21 mouse cellular contexts compared by ENCODE assay signal in genomic region chr11:35935645-35936044, GRCm38 (mm10). TPM values are rescaled to one million over a fixed set of nuclear protein-coding genes. Genes with fewer than 3 reads are reported as not detected.
DNase-seq lines count a peak whose midpoint lies in the region; ATAC-seq and TF ChIP-seq lines count a peak whose summit lies in the region.
"Had no signal": no experiment of that assay in that cellular context is flagged by ENCODE, and none has a peak within 500 bp of the region (broad histone marks: within the 10 kb centered on the region; RNA-seq: fewer than 3 reads in every experiment).

No protein-coding gene starts in this region.

- in situ Hi-C loops in Patski (cut with MboI; ENCODE audit: low pct_unique_long_range_greater_than_20kb), result loop anchor here (5.0 kb wide), 1 partner anchor 42 kb away; no protein-coding TSS in a partner anchor

- ATAC-seq in hindbrain, embryonic 11.5 days (ENCODE audit: low FRiP score), result no peak
- ATAC-seq in lung, embryonic 15.5 days (ENCODE audit: borderline replicate concordance, extremely low read depth, low FRiP score, low TSS enrichment), result no peak
- ATAC-seq in Patski, result peak; percentile 58
- no peak for ATAC-seq in kidney, postnatal 0 days (replicated peaks; ENCODE audit: low FRiP score, low read depth)

- no peaks in the 10 kb centered on the region for H3K27me3 ChIP-seq in hindbrain, embryonic 10.5 days (ENCODE audit: insufficient read depth, poor library complexity, severe bottlenecking)
- no peaks in the 10 kb centered on the region for H3K27me3 ChIP-seq in hindbrain, embryonic 11.5 days (ENCODE audit: control insufficient read depth, insufficient read depth, low read length)
- H3K27me3 ChIP-seq in lung, embryonic 15.5 days, result no peaks in the 10 kb centered on the region
- no peaks in the 10 kb centered on the region for H3K27me3 ChIP-seq in Patski
- H3K27me3 ChIP-seq in kidney, postnatal 0 days (ENCODE audit: insufficient read depth, low read length), result no peaks in the 10 kb centered on the region
- H3K27me3 ChIP-seq: heart, embryonic 13.5 days; hindbrain, embryonic 13.5 days; limb, embryonic 15.5 days; liver, embryonic 15.5 days had no signal

- H3K4me3 ChIP-seq in hindbrain, embryonic 10.5 days, result no peak overlapping the region
- no peak overlapping the region for H3K4me3 ChIP-seq in hindbrain, embryonic 11.5 days (ENCODE audit: low read depth, low read length)
- no peak overlapping the region for H3K4me3 ChIP-seq in lung, embryonic 15.5 days
- no peak overlapping the region for H3K4me3 ChIP-seq in kidney, postnatal 0 days (replicated peaks; ENCODE audit: low read depth, low read length)
- H3K4me3 ChIP-seq: embryonic facial prominence, embryonic 10.5 days; heart, adult 2 months; heart, embryonic 13.5 days; hindbrain, embryonic 13.5 days; limb, embryonic 15.5 days; liver, embryonic 15.5 days had no signal

- CTCF ChIA-PET in Patski (lab: Charles Lee), result interaction anchor here (0.7 to 2.2 kb wide), 5 partner anchors 13 to 40 kb away, joined by 3 to 9 read pairs (median 6); no protein-coding TSS in a partner anchor

- no peak for DNase-seq in hindbrain, embryonic 10.5 days (ENCODE audit: low spot score)
- no peak for DNase-seq in hindbrain, embryonic 11.5 days (ENCODE audit: low spot score)
- DNase-seq in lung, adult 18-20 months, result no peak
- no peak for DNase-seq in Patski (ENCODE audit: low read depth, low spot score)
- no peak for DNase-seq in kidney, postnatal 0 days (ENCODE audit: low spot score)
- DNase-seq in cerebellum, postnatal 4 days (ENCODE audit: low spot score in 2 of 2), result no peak
- DNase-seq in urinary bladder, postnatal 10 days (ENCODE audit: low spot score), result no peak
- DNase-seq: adrenal gland, postnatal 36 days; cerebellum, adult 9-10 months; gastrocnemius, postnatal 25 days; heart, adult 2 months; heart, postnatal 14 days; left cerebral cortex, postnatal 4 days; lung, postnatal 4 days; thymus, adult 18-20 months had no signal

- 61% methylated on average over 3 of the region's 3 CpGs for WGBS in hindbrain, embryonic 10.5 days
- WGBS in hindbrain, embryonic 11.5 days, result 53% methylated on average over 3 of the region's 3 CpGs
- WGBS in lung, embryonic 15.5 days, result 43% methylated on average over 3 of the region's 3 CpGs
- WGBS in kidney, postnatal 0 days, result 29% methylated on average over 3 of the region's 3 CpGs

- H3K4me2 ChIP-seq in hindbrain, embryonic 11.5 days (replicated peaks; ENCODE audit: low read depth, low read length), result no peak overlapping the region
- H3K4me2 ChIP-seq in lung, embryonic 15.5 days, result no peak overlapping the region
- H3K4me2 ChIP-seq in kidney, postnatal 0 days (ENCODE audit: low read length), result no peak overlapping the region
- H3K4me2 ChIP-seq: heart, embryonic 13.5 days; hindbrain, embryonic 13.5 days; limb, embryonic 15.5 days; liver, embryonic 15.5 days had no signal

- H3K36me3 ChIP-seq in hindbrain, embryonic 10.5 days, result no peaks in the 10 kb centered on the region
- no peaks in the 10 kb centered on the region for H3K36me3 ChIP-seq in hindbrain, embryonic 11.5 days (ENCODE audit: control insufficient read depth, insufficient read depth, low read length)
- no peaks in the 10 kb centered on the region for H3K36me3 ChIP-seq in lung, embryonic 15.5 days
- H3K36me3 ChIP-seq in kidney, postnatal 0 days (ENCODE audit: insufficient read depth, low read length), result no peaks in the 10 kb centered on the region
- H3K36me3 ChIP-seq: embryonic facial prominence, embryonic 10.5 days; heart, embryonic 13.5 days; hindbrain, embryonic 13.5 days; limb, embryonic 15.5 days; liver, embryonic 15.5 days had no signal

- no peaks in the 10 kb centered on the region for H3K9me3 ChIP-seq in hindbrain, embryonic 10.5 days
- no peaks in the 10 kb centered on the region for H3K9me3 ChIP-seq in hindbrain, embryonic 11.5 days (ENCODE audit: control insufficient read depth, low read length)
- H3K9me3 ChIP-seq in lung, embryonic 15.5 days, result no peaks in the 10 kb centered on the region
- no peaks in the 10 kb centered on the region for H3K9me3 ChIP-seq in kidney, postnatal 0 days (replicated peaks; ENCODE audit: low read length)
- H3K9me3 ChIP-seq: embryonic facial prominence, embryonic 10.5 days; heart, embryonic 13.5 days; hindbrain, embryonic 13.5 days; limb, embryonic 15.5 days; liver, embryonic 15.5 days had no signal

- POLR2A ChIA-PET in Patski (lab: Charles Lee), result interaction anchor here (0.5 to 4.2 kb wide), 10 partner anchors 12 to 166 kb away, joined by 3 to 38 read pairs (median 4); no protein-coding TSS in a partner anchor

- H3K27ac ChIP-seq in hindbrain, embryonic 10.5 days, result peak overlapping the region; percentile 42
- no peak overlapping the region for H3K27ac ChIP-seq in hindbrain, embryonic 11.5 days (ENCODE audit: low read depth, low read length)
- H3K27ac ChIP-seq in lung, embryonic 15.5 days, result peak overlapping the region; percentile 7; the same call in 1 of the 2 replicates
- H3K27ac ChIP-seq in kidney, postnatal 0 days, result peak overlapping the region; percentile 77
- H3K27ac ChIP-seq: embryonic facial prominence, embryonic 10.5 days; heart, adult 2 months; heart, embryonic 13.5 days; hindbrain, embryonic 13.5 days; limb, embryonic 15.5 days; liver, embryonic 15.5 days had no signal

- peaks cover 74% of the 10 kb centered on the region for H3K4me1 ChIP-seq in hindbrain, embryonic 10.5 days (replicated peaks)
- peaks cover 6% of the 10 kb centered on the region for H3K4me1 ChIP-seq in hindbrain, embryonic 11.5 days (replicated peaks; ENCODE audit: control insufficient read depth, insufficient read depth, low read length)
- H3K4me1 ChIP-seq in lung, embryonic 15.5 days, result peaks cover 53% of the 10 kb centered on the region
- peaks cover 37% of the 10 kb centered on the region for H3K4me1 ChIP-seq in kidney, postnatal 0 days (replicated peaks; ENCODE audit: insufficient read depth, low read length)
- H3K4me1 ChIP-seq: liver, embryonic 15.5 days had no signal

- TF ChIP-seq CTCF in Patski (IDR thresholded peaks at IDR 0.05), result no peak
- TF ChIP-seq CTCF in kidney, postnatal 0 days (IDR thresholded peaks at IDR 0.05; ENCODE audit: low read depth), result no peak

- H3K9ac ChIP-seq in hindbrain, embryonic 11.5 days (ENCODE audit: low read depth, low read length), result no peak overlapping the region
- H3K9ac ChIP-seq in lung, embryonic 15.5 days, result no peak overlapping the region
- H3K9ac ChIP-seq in kidney, postnatal 0 days (ENCODE audit: low read depth, low read length), result no peak overlapping the region
- H3K9ac ChIP-seq: heart, embryonic 13.5 days; hindbrain, embryonic 13.5 days; limb, embryonic 15.5 days; liver, embryonic 15.5 days had no signal

RNA-seq across cellular contexts. Expression of gene Wwc1, which starts 44.7 kb away (rescaled TPM):
- 3.9 and 4.9 TPM in 2 replicates for polyA plus RNA-seq in hindbrain, embryonic 10.5 days (2016; fragmentation: Nextera tagmentation; extraction: Ambion mirVana)
- 7.0 and 8.5 TPM in 2 replicates for polyA plus RNA-seq in hindbrain, embryonic 11.5 days (2014; fragmentation: Nextera tagmentation; extraction: Ambion mirVana)
- 16.2 and 16.7 TPM in 2 replicates for polyA plus RNA-seq in lung, embryonic 15.5 days (2015; fragmentation: Nextera tagmentation; extraction: Ambion mirVana)
- polyA plus RNA-seq in Patski (2021), result 384 TPM
- 15.6 and 20.4 TPM in 2 replicates for polyA plus RNA-seq in kidney, postnatal 0 days (2015; fragmentation: Nextera tagmentation; extraction: Ambion mirVana)

Comparison
In these comparisons a context has a peak if more than half of its experiments do, and no peak if none do; other contexts are left out.
1. RNA of gene Wwc1, which starts 44.7 kb away (polyA plus RNA-seq): 384 TPM in Patski (single experiment); 15.6 to 20.4 TPM in kidney, postnatal 0 days, 16.2 to 16.7 TPM in lung, embryonic 15.5 days, 7.0 to 8.5 TPM in hindbrain, embryonic 11.5 days and 3.9 to 4.9 TPM in hindbrain, embryonic 10.5 days; every median in the first group is over 10 times any median in the second.